Mouse (Mus musculus) lung, adult 2 months (tissue): ENCODE measurements around the gene Pam16. TPM values are rescaled to one million over a fixed set of nuclear protein-coding genes. Genes with fewer than 3 reads are reported as not detected.
A peak's percentile ranks its signal among the peaks of the same experiment; 100 is the strongest.
"Not testable (repeated sequence)": the region's sequence is repeated elsewhere in the genome, so short reads cannot be mapped to it uniquely, and the experiment has no call there.

Source experiments
- DNase-seq: peaks from one replicate; pipeline ENCODE4 v3.0.0; 2022
- H3K4me1 ChIP-seq: fragments of 200-500 bp; 2 replicates; pipeline ENCODE4 v1.6.1; 2011; ENCODE audit warnings: low read length; ENCODE audit not compliant: control insufficient read depth, insufficient read depth
- H3K4me3 ChIP-seq: fragments of 200-500 bp; replicated peaks from 2 replicates; pipeline ENCODE3; 2011; ENCODE audit warnings: low read depth, mild to moderate bottlenecking, control low read depth, low read length; ENCODE audit errors: extremely low read depth
- CTCF ChIP-seq: fragments of 200-500 bp; IDR thresholded peaks from 2 replicates; pipeline ENCODE4 v1.5.1; 2011; ENCODE audit warnings: mild to moderate bottlenecking, low read length, control low read depth; ENCODE audit not compliant: insufficient read depth
- POLR2A ChIP-seq: fragments of 200-500 bp; IDR thresholded peaks from 2 replicates; pipeline ENCODE4 v1.6.1; 2011; ENCODE audit warnings: low read depth, mild to moderate bottlenecking, control low read depth, low read length, borderline replicate concordance; ENCODE audit errors: extremely low read depth
- WGBS: fragments of 180-500 bp; shearing (Covaris S2); methylation state at CpG from one replicate; pipeline ENCODE4 v1.1.7; 2018; 5-methylcytosine and 5-hydroxymethylcytosine counted together
- polyA plus RNA-seq: library from polyadenylated mRNA; depleted of rRNA; stranded (reverse); fragments of >200 nt; gene quantifications from 2 replicates; pipeline ENCODE4 v1.2.3, GENCODE M21; 2012; rRNA removed

Pam16 gene
- polyA plus RNA-seq, 1 experiment = 12.3 TPM

- WGBS = under 1% methylated on average over 42 of the region's 43 CpGs
- Histone ChIP-seq H3K4me3 (peak overlapping the region; percentile 49), H3K4me1 (peaks cover 9% of the 10 kb centered on the region)
- TF ChIP-seq CTCF = no peak
- TF ChIP-seq POLR2A = peak; percentile 61; the same call in 1 of the 2 replicates
- peak; percentile 95 for DNase-seq
Measured at GRCm38 (mm10) chr16:4586531-4587123, 38.2 kb downstream of the Pam16 start.

GRCm38 (mm10) chr16:4585642-4586530, 38.9 kb downstream of the Pam16 start:
- whole genome bisulfite sequencing = 6% methylated on average over 14 of the region's 14 CpGs
- no peak for DNase-seq
- Histone ChIP-seq H3K4me1 (peaks cover 9% of the 10 kb centered on the region), H3K4me3 (peak overlapping the region; percentile 49)
- no peak for TF ChIP-seq POLR2A
- TF ChIP-seq CTCF = no peak

- peaks cover 9% of the 10 kb centered on the region for H3K4me1 ChIP-seq
- WGBS = 60% methylated on average over 5 of the region's 5 CpGs
- no peak for TF ChIP-seq POLR2A
- TF ChIP-seq CTCF = no peak
- H3K4me3 ChIP-seq = no peak overlapping the region
- DNase-seq = no peak
Measured at GRCm38 (mm10) chr16:4584438-4584837, 40.4 kb downstream of the Pam16 start.

- no peak for DNase-seq
- TF ChIP-seq CTCF (no peak), POLR2A (no peak)
- WGBS = 61% methylated on average over 3 of the region's 3 CpGs
- peaks cover 9% of the 10 kb centered on the region for H3K4me1 ChIP-seq
- H3K4me3 ChIP-seq = no peak overlapping the region
Measured at GRCm38 (mm10) chr16:4583807-4584206, 41.0 kb downstream of the Pam16 start.

- 89% methylated on average over 4 of the region's 4 CpGs for WGBS
- H3K4me3 ChIP-seq, DNase-seq, H3K4me1 ChIP-seq: not testable (repeated sequence)
Measured at GRCm38 (mm10) chr16:4581179-4581578, 43.6 kb downstream of the Pam16 start.

GRCm38 (mm10) chr16:4578630-4579029, 46.2 kb downstream of the Pam16 start:
- DNase-seq = no peak
- no peaks in the 10 kb centered on the region for H3K4me1 ChIP-seq
- 57% methylated on average over 7 of the region's 7 CpGs for WGBS
- no peak overlapping the region for H3K4me3 ChIP-seq
- no peak for TF ChIP-seq CTCF
- no peak for TF ChIP-seq POLR2A

- TF ChIP-seq POLR2A = no peak
- no peak for TF ChIP-seq CTCF
- H3K4me1 ChIP-seq = no peaks in the 10 kb centered on the region
- H3K4me3 ChIP-seq = no peak overlapping the region
- DNase-seq = no peak
- WGBS = 36% methylated on average over 2 of the region's 2 CpGs
Measured at GRCm38 (mm10) chr16:4576873-4577272, 47.9 kb downstream of the Pam16 start.

- WGBS = 56% methylated on average over 2 of the region's 2 CpGs
Measured at GRCm38 (mm10) chr16:4576038-4576437, 48.8 kb downstream of the Pam16 start.

GRCm38 (mm10) chr16:4570737-4571136, 54.1 kb downstream of the Pam16 start:
- no peak for TF ChIP-seq CTCF
- TF ChIP-seq POLR2A = no peak
- DNase-seq = no peak
- 68% methylated on average over 4 of the region's 4 CpGs for WGBS
- Histone ChIP-seq H3K4me1 (no peaks in the 10 kb centered on the region), H3K4me3 (no peak overlapping the region)

More at GRCm38 (mm10) chr16:4576038-4576437, 48.8 kb downstream of the Pam16 start:
- Histone ChIP-seq H3K4me3 (no peak overlapping the region), H3K4me1 (no peaks in the 10 kb centered on the region)
- no peak for DNase-seq
- TF ChIP-seq CTCF (no peak), POLR2A (no peak)

GRCm38 (mm10) chr16:4567912-4568311, 56.9 kb downstream of the Pam16 start:
- no peak overlapping the region for H3K4me3 ChIP-seq
- WGBS = 16% methylated on average over 4 of the region's 4 CpGs
- H3K4me1 ChIP-seq = no peaks in the 10 kb centered on the region
- TF ChIP-seq CTCF (peak; percentile 91), POLR2A (no peak)
- peak; percentile 84 for DNase-seq

Other genes with a start within 250 kb of the Pam16 start
- gene Adcy9, start 204.5 kb downstream of the Pam16 start, polyA plus RNA-seq = 19.8 and 20.8 TPM in 2 replicates
- gene Srl, start 83.2 kb downstream of the Pam16 start, polyA plus RNA-seq = 3.6 and 12.6 TPM in 2 replicates
- 6.0 and 6.9 TPM in 2 replicates for gene Tfap4, start 65.1 kb downstream of the Pam16 start, polyA plus RNA-seq
- gene Glis2, start 30.3 kb downstream of the Pam16 start, polyA plus RNA-seq = 66.5 and 76.4 TPM in 2 replicates
- 86.4 and 91.1 TPM in 2 replicates for gene Vasn, start 15.0 kb upstream of the Pam16 start, polyA plus RNA-seq
- 16.1 and 21.2 TPM in 2 replicates for gene Dnaja3, start 15.0 kb upstream of the Pam16 start, polyA plus RNA-seq
- gene Coro7, start 54.8 kb upstream of the Pam16 start, polyA plus RNA-seq = 60.6 and 60.9 TPM in 2 replicates
- 4.4 and 5.2 TPM in 2 replicates for gene Nmral1, start 94.4 kb upstream of the Pam16 start, polyA plus RNA-seq
- 21.3 and 32.1 TPM in 2 replicates for gene Hmox2, start 101.4 kb upstream of the Pam16 start, polyA plus RNA-seq
- gene Cdip1, start 165.3 kb upstream of the Pam16 start, polyA plus RNA-seq = 76.7 and 93.0 TPM in 2 replicates
- 4.9 and 5.2 TPM in 2 replicates for gene 4930562C15Rik, start 210.4 kb upstream of the Pam16 start, polyA plus RNA-seq